Mouse (Mus musculus) hematopoietic stem cell, adult 5-6 weeks (primary cell): ENCODE measurements around the gene Olfr690. TPM values are rescaled to one million over a fixed set of nuclear protein-coding genes. Genes with fewer than 3 reads are reported as not detected.
"Not testable (repeated sequence)": the region's sequence is repeated elsewhere in the genome, so short reads cannot be mapped to it uniquely, and the experiment has no call there.

ENCODE experiments used
- ATAC-seq, 2 experiments: fragments of 125-278 bp in 1 of 2; replicated peaks in 1 of 2; 2 replicates each; pipeline ENCODE4 v1.8.0; 2016 to 2017; ENCODE audit warnings: inconsistent platforms in 2 of 2, mild to moderate bottlenecking in 2 of 2, moderate number of reproducible peaks in 2 of 2, low read depth in 1 of 2, moderate TSS enrichment in 1 of 2; ENCODE audit not compliant: low FRiP score in 2 of 2, poor library complexity in 2 of 2, severe bottlenecking in 2 of 2, insufficient read depth in 1 of 2, low TSS enrichment in 1 of 2
- total RNA-seq: library from RNA; stranded (forward); fragments of 172-1452, 232-1000 nt; gene quantifications from 2 replicates; pipeline ENCODE4 v1.2.3, GENCODE M21; 2017

The Olfr690 gene
- total RNA-seq, result not detected in 2 replicates

DNA sequence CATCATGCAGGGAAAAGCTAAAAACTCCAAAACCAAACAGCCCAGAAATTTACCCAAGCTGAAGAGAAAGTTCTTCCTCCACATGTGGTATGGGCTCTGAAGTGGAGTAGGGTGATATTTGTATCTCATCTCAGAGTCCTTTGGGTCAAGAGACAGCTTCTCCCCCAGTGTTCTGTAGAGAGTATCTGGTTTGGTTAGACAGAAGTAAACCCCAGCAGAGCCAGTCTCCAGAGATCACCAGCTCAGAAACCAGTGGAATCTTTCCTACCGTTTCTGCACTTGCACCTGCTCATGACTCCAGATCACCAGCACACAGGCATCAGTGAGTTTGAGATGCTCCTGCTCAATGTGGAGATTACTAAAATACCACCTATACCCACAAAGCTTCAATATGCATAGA is at the start of gene Olfr690:
Gene Olfr690, minus strand, starts transcription at position 101 of the 400 bp plus-strand sequence.
- no peak for ATAC-seq

DNA sequence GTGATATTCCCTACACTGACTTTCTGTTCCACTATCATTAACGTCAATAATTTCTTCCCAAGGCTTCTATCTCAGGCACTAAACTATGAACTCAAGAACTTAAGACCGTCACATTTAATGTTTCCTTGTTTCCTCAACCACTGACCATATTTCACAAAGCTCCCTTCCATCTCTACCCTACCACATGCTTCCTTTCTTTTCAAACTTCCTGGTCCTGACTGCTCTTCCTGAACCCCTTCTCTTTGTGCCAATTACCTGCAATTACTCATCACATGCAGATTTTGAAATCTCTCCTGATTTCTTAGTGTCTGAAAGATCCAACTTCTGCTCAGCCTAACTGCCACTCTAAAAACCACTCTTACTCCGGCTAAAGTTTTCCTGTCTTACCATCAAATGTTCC is 46.4 kb upstream of the Olfr690 start:
- ATAC-seq, result peak; percentile 19 to 48; a peak in 2 of 4 replicates

DNA sequence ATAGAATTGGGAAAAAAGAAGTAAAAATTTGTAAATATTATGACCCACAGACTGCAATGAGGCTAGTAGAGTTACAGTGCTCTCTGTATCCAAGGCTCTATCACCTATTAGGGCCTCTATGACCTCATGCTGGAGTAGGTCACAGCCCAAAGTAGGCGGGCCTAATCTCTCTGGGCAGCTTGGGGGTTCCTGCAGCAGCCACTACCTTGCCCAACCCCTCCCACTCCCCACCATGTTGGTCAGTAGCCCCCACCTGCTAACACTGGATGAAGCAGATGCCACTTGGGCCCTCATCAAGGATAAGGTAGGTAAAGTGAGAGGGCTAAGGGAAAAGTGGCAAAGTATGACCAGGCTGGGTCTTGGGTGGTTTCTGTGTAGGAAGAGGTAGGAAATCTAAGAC is 41.0 kb upstream of the Olfr690 start, which contains the start of gene Gm5901:
Gene Gm5901, plus strand, starts transcription at position 173 of the 400 bp plus-strand sequence.
- ATAC-seq, result no peak

DNA sequence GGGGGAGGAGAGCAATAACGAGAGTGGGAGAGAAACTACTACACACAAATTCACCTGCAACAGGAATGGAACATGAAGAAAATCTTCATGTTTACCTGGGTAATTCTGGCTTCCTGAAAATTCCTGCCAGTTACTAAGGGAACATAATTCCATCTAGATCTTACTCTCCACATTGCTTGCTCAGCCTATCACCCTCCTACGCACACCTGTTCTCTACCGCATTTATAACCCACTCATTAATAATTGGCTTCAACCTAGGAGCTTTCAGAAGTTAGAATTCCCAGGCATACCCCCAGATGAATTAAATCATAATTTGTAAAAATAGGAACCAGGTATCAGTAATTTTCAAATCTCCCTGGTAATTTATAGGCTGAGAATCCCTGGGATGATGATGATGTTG is 40.1 kb upstream of the Olfr690 start:
- no peak for ATAC-seq

DNA sequence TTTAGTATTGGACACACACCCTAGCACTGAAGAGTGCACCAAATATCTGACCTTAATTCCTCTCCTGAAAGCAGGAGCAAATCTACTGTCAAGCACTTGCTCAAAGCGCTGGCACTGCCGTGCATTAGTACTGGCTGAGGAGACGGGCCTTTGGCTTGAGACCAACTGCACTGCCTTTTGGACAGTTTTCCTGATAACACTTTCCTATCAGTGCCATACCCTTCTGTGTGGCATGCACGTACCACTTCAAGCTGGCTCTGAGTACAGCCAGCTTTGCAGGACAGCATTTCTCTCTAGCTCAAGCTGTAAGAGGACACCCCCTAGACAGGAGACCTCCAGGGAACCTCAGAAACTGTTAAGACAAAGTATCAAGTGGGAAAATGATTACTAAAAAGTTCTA is 39.6 kb upstream of the Olfr690 start:
- ATAC-seq, result peak; percentile 21 to 22; a peak in 1 of 4 replicates

DNA sequence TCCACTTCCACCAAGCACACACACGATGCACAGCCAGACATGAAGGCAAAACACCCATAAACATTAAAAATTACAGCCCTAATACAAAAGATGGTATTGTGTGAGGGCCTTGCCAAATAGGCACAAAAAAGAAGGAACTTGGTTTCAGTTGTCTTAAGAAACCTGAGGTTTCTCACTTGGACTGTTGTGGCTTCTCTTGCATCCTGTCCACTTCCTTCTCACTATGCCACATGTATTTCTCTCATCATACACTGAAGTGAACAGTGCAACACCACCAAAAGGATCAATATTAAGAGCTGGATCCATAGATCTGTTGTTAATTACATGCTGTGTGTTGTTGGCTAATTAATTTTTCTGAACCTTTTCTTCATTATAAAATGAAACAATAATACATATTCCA is 39.0 kb upstream of the Olfr690 start:
- ATAC-seq, result peak; percentile 90 to 93

DNA sequence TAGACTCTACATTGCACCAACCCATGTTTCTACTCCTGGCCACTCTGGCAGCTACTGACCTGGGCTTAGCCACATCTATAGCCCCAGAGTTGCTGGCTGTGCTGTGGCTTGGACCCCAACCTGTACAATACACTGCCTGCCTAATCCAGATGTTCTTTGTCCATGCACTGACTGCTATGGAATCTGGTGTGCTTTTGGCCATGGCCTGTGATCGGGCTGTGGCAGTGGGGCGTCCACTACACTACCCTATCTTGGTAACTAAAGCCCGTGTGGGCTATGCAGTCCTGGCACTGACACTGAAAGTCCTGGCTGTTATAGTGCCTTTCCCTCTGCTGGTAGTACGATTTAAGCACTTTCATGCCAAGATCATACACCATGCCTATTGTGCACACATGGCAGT is 34.6 kb upstream of the Olfr690 start:
- no peak for ATAC-seq

DNA sequence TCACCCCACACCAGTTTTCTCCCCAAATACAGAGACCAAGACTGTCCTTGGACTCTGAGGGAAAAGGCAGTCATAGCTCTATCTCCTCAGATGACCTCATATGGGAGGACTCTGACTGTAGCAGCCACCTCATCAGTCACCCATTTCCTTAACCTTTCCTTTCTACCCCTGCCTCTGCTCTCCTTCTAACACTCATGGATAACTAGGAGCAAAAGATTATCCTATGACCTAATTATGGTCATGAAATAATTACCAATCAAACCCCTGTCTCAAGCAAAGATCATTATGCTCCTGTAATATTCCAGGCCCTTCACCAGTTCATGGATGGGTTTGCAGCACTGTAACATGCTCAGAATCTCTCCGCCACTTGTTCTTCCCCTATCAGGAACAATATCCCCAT is 34.0 kb upstream of the Olfr690 start, which contains the start of gene Olfr692:
Gene Olfr692, plus strand, starts transcription at position 301 of the 400 bp plus-strand sequence.
- ATAC-seq, result no peak

DNA sequence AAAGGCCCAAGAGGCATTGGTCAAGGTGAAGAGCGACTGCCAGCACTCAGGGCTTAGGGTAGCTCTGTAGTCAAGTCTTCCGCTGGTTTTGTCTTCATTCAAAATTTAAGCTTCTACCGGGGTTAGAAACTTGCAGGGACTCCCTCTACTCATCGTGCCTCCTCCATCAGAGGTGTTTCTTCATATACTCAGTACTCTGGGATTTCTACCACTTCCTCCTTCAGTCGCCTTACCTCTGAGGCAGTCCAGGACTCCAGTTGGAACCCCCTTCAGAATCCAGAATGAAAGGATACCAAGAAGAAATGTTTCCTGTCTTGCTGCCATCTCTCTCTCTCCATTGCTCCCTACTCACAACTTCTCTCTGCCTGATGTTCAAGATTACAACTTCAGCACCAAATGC is 33.4 kb upstream of the Olfr690 start:
- no peak for ATAC-seq

DNA sequence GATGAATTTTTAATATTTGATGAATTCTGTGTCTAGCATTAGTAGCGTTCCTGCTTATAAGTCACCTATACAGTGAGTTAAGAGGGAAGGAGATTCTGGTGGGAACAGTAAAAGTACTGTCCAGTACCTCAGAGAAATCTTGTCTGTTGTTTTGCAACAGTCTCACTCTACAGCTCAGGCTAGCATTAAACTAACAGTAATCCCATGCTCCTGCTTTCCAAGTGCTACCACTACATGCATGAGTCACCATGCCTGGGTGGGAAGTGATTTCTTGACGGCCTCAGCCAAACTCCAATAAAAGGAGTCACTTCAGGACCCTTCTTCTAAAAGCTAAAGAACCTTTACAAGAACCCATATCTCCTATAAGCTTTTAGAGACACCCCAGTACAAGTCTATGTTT is 27.8 kb upstream of the Olfr690 start:
- ATAC-seq, result no peak

DNA sequence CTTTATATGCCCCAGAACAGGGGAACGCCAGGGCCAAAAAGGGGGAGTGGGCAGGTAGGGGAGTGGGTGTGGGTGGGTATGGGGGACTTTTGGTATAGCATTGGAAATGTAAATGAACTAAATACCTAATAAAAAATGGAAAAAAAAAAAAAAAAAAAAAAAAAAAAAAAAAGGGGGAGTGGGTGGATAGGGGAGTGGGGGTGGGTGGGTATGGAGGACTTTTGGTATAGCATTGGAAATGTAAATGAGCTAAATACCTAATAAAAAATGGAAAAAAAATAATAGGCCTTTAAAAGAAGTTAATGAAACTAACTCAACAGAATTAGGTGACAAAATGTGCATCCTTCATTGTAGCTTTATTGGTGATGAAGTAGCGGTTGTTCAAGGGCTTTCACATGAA is 22.6 kb upstream of the Olfr690 start:
- not testable (repeated sequence) for ATAC-seq

DNA sequence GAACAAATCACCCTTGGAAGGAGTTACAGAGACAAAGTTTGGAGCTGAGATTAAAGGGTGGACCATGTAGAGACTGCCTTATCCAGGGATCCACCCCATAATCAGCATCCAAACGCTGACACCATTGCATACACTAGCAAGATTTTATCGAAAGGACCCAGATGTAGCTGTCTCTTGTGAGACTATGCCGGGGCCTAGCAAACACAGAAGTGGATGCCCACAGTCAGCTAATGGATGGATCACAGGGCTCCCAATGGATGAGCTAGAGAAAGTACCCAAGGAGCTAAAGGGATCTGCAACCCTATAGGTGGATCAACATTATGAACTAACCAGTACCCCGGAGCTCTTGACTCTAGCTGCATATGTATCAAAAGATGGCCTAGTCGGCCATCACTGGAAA is 22.2 kb upstream of the Olfr690 start:
- ATAC-seq, result not testable (repeated sequence)

DNA sequence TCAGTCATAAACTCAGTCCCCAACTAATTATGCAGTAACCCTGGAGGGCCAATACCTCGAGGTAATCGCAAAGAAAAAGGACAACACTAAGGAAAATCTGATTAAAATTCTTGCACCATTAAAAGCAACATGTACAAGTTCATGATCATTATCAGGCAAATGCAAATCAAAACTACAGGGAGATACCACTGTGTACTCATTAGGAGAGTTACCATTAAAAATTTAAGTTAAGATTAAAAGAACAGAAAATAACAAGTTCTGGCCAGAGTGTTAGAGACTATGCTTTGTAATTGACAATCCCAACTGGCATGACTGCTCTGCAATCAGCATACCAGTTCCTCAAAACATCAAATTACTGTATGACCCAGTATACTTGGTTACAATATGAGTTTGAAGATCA is 8.8 kb upstream of the Olfr690 start:
- ATAC-seq, result no peak

DNA sequence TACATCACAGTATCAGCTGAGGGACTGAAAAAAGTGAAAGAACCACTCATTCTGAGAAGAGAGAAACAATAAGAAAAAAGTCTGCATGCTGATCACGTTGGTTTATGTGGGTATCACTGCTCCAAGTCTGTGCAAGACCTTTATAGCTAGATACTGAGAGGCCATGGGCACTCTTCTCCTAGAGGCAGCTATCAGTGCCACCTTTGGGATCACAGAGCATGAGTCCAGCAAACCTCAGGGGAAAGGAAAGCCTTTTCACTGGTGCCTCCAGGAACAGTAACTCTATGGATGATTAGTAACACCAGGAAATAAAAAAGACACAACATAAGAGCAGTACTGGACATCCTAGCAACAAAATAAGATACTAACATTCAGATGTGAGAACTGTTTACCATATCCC is 8.3 kb upstream of the Olfr690 start, which contains the start of gene Olfr691:
Gene Olfr691, minus strand, starts transcription at position 101 of the 400 bp plus-strand sequence.
- no peak for ATAC-seq

DNA sequence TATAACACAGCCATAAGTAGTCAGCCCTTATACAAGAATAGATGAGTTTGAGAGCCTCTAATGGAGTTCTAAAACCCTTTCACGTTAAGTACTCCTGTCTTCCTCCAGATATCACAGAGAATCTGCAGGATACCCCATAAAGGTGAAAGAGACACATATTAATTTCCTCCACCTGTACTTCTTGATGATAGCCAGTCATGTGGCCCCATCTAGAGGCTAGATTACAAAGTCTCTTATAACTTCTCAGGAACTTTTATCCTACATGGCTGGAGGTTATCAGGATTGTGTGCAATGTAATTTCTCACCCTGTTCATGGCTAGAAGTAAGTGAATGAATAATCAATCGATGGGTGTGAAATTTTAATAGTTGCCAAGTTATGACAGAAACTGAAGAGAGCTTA is 8.6 kb downstream of the Olfr690 start:
- ATAC-seq, result no peak

DNA sequence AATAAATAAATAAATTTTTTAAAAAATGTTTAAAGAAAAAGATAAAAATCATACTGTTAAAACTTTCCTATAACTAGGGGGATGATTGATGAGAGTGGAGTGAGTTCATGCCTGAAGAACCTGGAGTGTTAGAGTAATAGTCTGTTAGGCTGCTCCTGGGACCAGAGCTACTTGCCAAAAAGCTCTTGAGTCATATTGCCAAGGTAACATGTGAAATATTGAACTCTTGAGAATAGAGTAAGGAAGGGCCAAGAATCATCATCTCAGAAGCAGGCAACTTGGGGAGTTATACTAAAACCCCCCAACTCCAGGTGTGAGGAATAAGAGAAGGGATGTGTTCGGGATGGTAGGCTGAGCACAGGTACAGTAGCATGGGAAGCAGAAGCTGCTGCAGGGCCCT is 23.0 kb downstream of the Olfr690 start, which contains the start of gene Olfr689:
Gene Olfr689, plus strand, starts transcription at position 301 of the 400 bp plus-strand sequence.
- no peak for ATAC-seq

DNA sequence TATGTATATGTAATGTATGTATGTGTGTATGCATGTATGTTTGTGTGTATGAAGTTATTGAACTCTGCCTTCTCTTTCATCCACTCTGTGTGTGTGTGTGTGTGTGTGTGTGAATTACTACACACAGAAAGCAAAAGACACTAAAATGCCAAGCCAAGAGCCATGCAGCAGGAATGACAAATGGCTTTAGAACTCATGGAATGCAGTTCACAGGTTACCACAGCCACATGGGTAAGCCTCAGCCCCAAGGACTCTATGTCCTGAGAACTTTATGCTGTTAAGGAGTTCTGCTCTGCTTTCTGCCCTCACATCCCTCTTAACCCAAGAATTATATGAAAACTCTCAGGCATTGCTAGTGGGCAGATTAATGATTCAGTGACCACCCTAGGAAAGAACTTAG is 43.9 kb downstream of the Olfr690 start:
- ATAC-seq, result no peak

DNA sequence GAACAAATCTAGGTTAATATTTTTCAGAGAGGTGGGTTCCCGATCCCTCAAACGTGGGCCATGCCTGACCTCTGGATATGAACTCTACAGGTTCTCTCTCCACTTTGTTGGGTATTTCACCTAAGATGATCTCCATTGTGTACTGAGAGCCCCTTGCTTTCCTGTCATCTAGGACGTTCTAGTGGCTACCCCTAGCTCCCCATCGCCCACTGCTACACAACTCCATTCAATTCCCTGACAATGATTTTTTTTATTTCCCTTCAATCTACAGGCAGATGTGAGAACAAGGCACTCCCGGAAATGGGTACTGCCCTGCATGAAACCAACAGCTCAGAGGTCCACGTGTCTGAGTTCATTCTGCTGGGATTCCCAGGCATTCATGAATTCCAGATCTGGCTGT is 46.1 kb downstream of the Olfr690 start, which contains the start of gene Olfr688:
Gene Olfr688, plus strand, starts transcription at position 301 of the 400 bp plus-strand sequence.
- no peak for ATAC-seq
